Mouse (Mus musculus): ENCODE data around the gene 3110082I17Rik.
A peak's percentile ranks its signal among the peaks of the same experiment; 100 is the strongest.
"Not testable (repeated sequence)": the region's sequence is repeated elsewhere in the genome, so short reads cannot be mapped to it uniquely, and the experiment has no call there.

The 3110082I17Rik gene

DNA sequence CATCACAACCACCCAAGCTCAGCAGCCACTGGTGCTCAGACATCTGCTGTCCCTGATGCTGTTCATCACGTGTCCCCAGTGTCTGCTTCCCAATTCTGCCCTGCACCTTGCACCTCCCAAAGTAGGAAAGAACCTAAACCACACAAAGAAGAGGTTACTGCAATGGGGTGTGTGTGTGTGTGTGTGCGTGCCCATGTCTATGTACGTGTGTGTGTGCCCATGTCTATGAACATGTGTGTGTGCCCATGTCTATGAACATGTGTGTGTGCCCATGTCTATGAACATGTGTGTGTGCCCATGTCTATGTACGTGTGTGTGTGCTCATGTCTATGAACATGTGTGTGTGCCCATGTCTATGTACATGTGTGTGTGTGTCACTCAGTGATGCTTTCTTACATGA is 64.8 kb downstream of the 3110082I17Rik start:
- DNase-seq (ENCODE audit: extremely low spot score) = no peak

- DNase-seq (ENCODE audit: extremely low spot score) = no peak
Measured at GRCm38 (mm10) chr5:139394399-139394798, 65.9 kb downstream of the 3110082I17Rik start.

- DNase-seq (ENCODE audit: extremely low spot score) = no peak
Measured at GRCm38 (mm10) chr5:139393197-139393588, 67.1 kb downstream of the 3110082I17Rik start.

- no peak for DNase-seq (ENCODE audit: extremely low spot score)
Measured at GRCm38 (mm10) chr5:139392219-139393196, 67.8 kb downstream of the 3110082I17Rik start.

- no peak for DNase-seq (ENCODE audit: extremely low spot score)
Measured at GRCm38 (mm10) chr5:139391309-139391990, 68.9 kb downstream of the 3110082I17Rik start.

DNA sequence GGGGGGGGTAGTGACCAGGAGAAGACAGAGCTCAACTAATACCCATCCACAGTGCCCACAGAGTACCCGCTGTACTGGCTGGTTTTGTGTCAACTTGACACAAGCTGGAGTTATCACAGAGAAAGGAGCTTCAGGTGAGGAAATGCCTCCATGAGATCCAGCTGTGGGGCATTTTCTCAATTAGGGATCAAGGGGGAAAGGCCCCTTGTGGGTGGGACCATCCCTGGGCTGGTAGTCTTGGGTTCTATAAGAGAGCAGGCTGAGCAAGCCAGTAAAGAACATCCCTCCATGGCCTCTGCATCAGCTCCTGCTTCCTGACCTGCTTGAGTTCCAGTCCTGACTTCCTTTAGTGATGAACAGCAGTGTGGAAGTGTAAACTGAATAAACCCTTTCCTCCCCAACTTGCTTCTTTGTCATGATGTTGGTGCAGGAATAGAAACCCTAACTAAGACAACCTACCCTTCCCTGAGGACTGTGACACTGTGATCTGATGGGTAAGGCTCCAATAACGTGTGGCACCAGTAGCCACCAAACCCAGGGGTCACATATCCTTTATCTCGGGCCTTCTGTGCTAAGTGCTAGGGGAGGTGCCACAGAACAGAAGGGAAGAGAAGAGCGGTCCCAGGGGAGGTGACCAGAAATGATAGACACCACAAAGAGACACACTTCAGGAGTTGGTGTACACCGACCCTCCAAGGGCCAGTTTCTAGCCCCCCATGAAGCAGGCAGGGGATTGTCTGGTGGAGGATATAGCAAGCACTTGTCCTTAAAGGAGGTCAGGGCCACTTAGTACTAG is 69.8 kb downstream of the 3110082I17Rik start:
- not testable (repeated sequence) for DNase-seq (ENCODE audit: extremely low spot score)

- peak; percentile 34 for DNase-seq (ENCODE audit: extremely low spot score)
Measured at GRCm38 (mm10) chr5:139389676-139390061, 70.7 kb downstream of the 3110082I17Rik start.

DNA sequence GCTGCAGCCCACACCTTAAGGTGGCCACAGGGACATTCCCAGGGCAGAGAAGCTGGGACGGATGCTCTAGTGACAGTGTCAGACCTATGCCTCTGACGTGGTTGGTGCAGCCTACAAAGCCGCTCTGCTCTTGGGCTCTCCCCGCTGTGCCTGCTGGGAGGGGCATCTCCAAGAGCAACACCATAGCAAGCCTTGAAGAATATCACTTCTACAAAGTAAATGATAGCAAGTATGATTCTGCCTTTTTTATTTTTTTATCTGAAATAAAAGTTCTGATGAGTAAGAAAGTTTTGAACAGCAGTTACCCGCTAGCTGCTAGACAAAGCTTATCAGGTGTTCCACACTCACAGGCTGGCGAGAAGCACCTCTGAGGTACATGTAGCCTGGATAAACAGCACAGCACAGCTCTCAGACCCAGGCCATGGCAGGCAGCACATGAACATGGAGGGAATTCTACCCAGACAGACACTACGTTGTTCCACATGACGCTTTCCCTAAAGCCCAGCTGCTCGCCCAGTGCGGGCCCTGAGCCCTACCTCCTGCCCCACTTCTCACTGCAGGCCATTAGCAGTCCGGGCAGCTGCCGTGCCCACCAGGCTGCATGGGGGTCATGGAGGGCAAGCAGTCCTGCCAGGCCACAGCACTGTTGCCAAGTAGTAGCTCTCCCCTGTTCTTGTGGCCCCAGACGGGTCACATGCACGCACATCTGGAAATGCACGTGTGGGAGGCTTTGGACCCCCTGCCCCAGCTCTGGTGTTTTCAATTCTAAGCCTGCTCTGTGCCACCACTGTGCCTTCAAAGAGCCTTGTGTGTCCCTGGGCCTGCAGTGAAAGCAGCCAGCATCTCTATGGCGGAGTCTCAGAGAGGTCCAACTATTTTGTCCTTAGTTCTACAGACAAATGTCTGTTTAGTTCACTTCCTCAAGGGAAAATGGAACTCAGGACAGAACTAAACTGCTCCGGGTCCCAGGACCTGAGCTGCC is 71.3 kb downstream of the 3110082I17Rik start:
- DNase-seq (ENCODE audit: extremely low spot score) = no peak

DNA sequence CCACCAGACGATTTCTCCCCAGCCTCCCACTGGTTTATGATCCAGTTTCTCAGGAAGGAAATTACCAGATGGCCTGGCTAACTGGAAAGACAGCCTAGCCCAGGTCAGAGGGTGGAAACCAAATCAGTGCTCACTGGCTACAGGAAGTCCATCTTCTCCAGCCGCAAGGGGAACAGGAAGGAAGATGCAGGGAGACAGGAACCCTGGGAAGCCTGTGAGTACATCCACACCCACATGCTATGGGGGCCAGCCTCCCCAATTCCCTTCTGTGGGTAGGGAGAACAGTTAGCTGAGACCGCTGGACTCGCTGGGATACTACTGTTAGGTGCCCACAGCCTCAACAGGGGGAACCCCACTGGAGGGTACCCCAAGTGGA is 72.1 kb downstream of the 3110082I17Rik start:
- DNase-seq (ENCODE audit: extremely low spot score) = no peak

- no peak for DNase-seq (ENCODE audit: extremely low spot score)
Measured at GRCm38 (mm10) chr5:139387329-139388194, 72.8 kb downstream of the 3110082I17Rik start.

DNA sequence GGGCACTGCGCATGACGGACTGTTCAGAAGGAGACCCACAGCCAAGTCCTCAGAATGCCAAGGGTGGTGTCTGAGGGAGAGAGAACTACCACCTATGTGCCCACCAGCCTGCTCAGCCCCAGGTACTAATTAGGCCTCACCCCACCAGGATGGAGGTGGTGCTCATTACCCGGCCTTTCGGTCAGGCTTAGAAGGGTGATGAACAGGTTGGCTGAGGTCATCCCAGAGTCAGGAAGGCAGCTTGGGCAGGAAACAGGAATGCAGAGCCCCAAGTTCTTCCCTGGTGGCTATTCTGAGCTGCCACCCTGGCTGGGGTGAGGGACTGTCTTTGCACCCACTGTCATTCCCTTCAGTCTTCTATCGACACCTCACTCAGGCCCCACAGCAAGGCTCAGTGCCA is 74.3 kb downstream of the 3110082I17Rik start:
- no peak for DNase-seq (ENCODE audit: extremely low spot score)

- no peak for DNase-seq (ENCODE audit: extremely low spot score)
Measured at GRCm38 (mm10) chr5:139384531-139384930, 75.8 kb downstream of the 3110082I17Rik start.

GRCm38 (mm10) chr5:139383234-139383633 is 77.1 kb downstream of the 3110082I17Rik start:
- DNase-seq (ENCODE audit: extremely low spot score) = no peak

- DNase-seq (ENCODE audit: extremely low spot score) = no peak
Measured at GRCm38 (mm10) chr5:139382760-139383159, 77.6 kb downstream of the 3110082I17Rik start.

GRCm38 (mm10) chr5:139381586-139382513 is 78.5 kb downstream of the 3110082I17Rik start:
- no peak for DNase-seq (ENCODE audit: extremely low spot score)

DNA sequence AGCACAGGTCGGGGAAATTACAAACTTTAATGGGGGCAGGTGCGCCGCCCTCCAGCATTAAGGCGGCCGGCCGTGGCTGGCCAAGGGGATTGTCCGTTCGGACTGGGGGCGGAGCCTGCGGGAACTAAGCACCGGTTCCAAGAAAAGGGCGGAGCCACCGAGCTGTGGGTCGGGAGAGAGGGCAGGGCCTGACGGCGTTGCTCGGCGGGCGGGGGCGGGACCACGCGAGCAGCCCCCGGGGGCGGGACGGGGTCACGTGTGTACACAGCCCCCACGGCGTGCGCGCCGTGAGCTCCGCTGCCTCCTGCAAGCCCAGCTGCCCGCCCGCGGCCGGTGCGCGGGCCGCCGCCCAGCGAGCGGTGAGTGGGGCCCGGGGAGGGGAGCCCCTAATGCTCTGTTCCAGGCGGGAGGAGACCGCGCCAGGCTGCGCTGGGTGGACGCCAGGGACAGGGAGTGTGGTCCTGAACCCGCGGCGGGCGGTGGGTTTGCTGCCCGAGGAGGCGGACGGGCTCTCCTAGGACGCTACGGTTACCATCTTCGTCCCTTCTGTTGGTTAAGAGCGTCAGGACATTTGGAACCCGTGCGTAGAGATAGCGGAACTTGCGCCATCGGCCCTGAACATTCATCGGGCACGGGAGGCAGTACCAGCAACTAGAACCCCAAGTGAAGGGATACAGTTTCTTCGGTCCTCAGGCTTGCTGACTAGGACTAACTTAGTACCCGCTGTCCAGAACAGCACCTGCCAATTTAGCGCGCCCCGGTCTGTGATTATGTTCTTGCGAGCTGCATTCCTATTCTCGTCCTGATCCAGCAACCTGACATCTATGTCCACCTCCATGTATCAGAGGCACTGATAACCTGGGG is 79.7 kb downstream of the 3110082I17Rik start:
- peak; percentile 85 for DNase-seq (ENCODE audit: extremely low spot score)

DNA sequence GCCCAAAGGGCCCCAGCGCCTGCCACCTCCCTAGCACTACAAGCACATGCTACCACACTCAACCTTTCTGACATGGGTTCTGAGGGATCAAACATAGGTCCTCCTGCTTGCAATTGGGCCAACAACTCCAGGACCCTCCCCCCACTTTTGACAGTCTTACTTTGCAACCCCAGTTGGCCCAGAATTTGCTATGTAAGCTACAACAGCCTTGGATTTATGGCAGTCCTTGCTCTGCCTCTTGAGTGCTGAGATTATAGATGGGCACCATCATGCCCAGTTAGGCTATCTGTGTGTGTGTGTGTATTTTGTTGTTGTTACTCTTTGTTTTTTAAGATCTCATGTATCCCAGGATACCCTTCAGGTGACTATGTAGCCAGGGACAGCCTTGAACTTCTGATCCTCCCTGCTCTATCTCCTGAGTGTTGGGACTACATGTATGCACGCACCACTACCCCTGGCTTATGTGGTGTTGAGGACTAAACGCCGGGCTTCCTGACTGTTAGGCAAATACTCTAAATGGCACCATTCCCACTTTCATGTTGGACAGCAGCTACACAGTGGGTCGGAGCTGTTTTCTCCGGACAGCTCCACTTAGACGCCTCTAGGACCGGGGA is 80.4 kb downstream of the 3110082I17Rik start:
- DNase-seq (ENCODE audit: extremely low spot score) = no peak

Data from embryo, embryonic 9.5 days (tissue).